Mouse (Mus musculus) embryonic facial prominence, embryonic 13.5 days (tissue): Measurements from ENCODE around the gene Fbxl7. TPM values are rescaled to one million over a fixed set of nuclear protein-coding genes. Genes with fewer than 3 reads are reported as not detected.

Experiments
- ATAC-seq: fragments of 200-750 bp; cut with Nextera tagmentation; 2 replicates; pipeline ENCODE4 v1.8.0; 2017; ENCODE audit warnings: low read depth; ENCODE audit not compliant: insufficient number of reproducible peaks, insufficient read depth, low FRiP score, low TSS enrichment
- H3K27ac ChIP-seq: fragments of 300-500 bp; sonication (generic); 2 replicates; pipeline ENCODE4 v1.5.1; 2015; ENCODE audit warnings: moderate library complexity, mild to moderate bottlenecking, inconsistent platforms
- H3K27me3 ChIP-seq: fragments of 300-500 bp; sonication (generic); 2 replicates; pipeline ENCODE4 v1.6.1; 2015; ENCODE audit warnings: mild to moderate bottlenecking, inconsistent platforms
- H3K36me3 ChIP-seq: fragments of 300-500 bp; sonication (generic); 2 replicates; pipeline ENCODE4 v1.6.1; 2015; ENCODE audit warnings: mild to moderate bottlenecking, inconsistent platforms
- H3K4me1 ChIP-seq: fragments of 300-500 bp; sonication (generic); 2 replicates; pipeline ENCODE4 v1.6.1; 2015; ENCODE audit warnings: inconsistent platforms
- H3K4me2 ChIP-seq: fragments of 300-500 bp; sonication (generic); 2 replicates; pipeline ENCODE4 v1.6.1; 2015; ENCODE audit warnings: moderate library complexity, mild to moderate bottlenecking, inconsistent platforms
- H3K4me3 ChIP-seq: fragments of 300-500 bp; sonication (generic); 2 replicates; pipeline ENCODE4 v1.5.1; 2015; ENCODE audit warnings: mild to moderate bottlenecking, inconsistent platforms
- H3K9ac ChIP-seq: fragments of 300-500 bp; sonication (generic); 2 replicates; pipeline ENCODE4 v1.6.1; 2015; ENCODE audit warnings: mild to moderate bottlenecking, inconsistent platforms
- H3K9me3 ChIP-seq: fragments of 300-500 bp; sonication (generic); 2 replicates; pipeline ENCODE4 v1.6.1; 2016; ENCODE audit warnings: inconsistent platforms
- WGBS: fragments of 180-500 bp; shearing (Covaris S2); methylation state at CpG from one replicate; pipeline ENCODE4 v1.1.7; 2015; ENCODE audit warnings: mixed read lengths; 5-methylcytosine and 5-hydroxymethylcytosine counted together
- polyA plus RNA-seq: library from polyadenylated mRNA; unstranded; fragments of >200 nt; fragmentation: Nextera tagmentation; extraction: Ambion mirVana; gene quantifications from 2 replicates; pipeline ENCODE4 v1.2.1, GENCODE M21; 2015

The Fbxl7 gene
- polyA plus RNA-seq, 1 experiment from 2014 or later, result 37.3 TPM

DNA sequence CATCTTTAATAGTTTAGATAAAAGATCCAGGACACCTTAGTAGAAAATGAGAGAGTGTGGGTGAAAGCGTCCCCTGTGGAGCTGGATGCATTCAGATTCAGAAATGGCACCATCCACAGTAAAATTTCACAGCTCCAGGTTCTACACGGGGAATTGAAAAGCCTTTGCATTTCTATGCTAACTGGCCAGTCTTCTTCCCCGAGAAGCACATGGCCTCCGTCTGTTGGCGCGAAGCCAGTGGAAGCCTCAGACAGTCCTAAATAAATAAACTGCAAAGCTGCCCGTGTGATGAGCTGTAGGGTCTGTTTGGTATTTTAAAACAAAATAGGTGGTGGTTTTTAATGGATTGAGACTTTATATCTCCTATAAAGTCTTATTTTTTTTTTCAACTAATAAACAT is 276.2 kb downstream of the Fbxl7 start:
- H3K27ac ChIP-seq, result no peak overlapping the region
- 44% methylated on average over 7 of the region's 7 CpGs for WGBS
- no peak for ATAC-seq
- no peak overlapping the region for H3K4me3 ChIP-seq
- no peak overlapping the region for H3K4me2 ChIP-seq
- no peaks in the 10 kb centered on the region for H3K27me3 ChIP-seq
- no peaks in the 10 kb centered on the region for H3K9me3 ChIP-seq
- no peak overlapping the region for H3K9ac ChIP-seq
- no peaks in the 10 kb centered on the region for H3K36me3 ChIP-seq
- H3K4me1 ChIP-seq, result peaks cover 21% of the 10 kb centered on the region

- no peak for ATAC-seq
- H3K4me3 ChIP-seq, result no peak overlapping the region
- H3K9me3 ChIP-seq, result no peaks in the 10 kb centered on the region
- H3K9ac ChIP-seq, result no peak overlapping the region
- no peak overlapping the region for H3K27ac ChIP-seq
- WGBS, result 85% methylated on average over 3 of the region's 3 CpGs
- no peaks in the 10 kb centered on the region for H3K36me3 ChIP-seq
- peaks cover 8% of the 10 kb centered on the region; the same call in 1 of the 2 replicates for H3K4me1 ChIP-seq
- H3K27me3 ChIP-seq, result no peaks in the 10 kb centered on the region
- no peak overlapping the region for H3K4me2 ChIP-seq
Observed at GRCm38 (mm10) chr15:26596239-26596638, 299.1 kb downstream of the Fbxl7 start.

- H3K4me2 ChIP-seq, result no peak overlapping the region
- no peak for ATAC-seq
Observed at GRCm38 (mm10) chr15:26579947-26580709, 315.3 kb downstream of the Fbxl7 start.

GRCm38 (mm10) chr15:26578500-26578899 is 316.9 kb downstream of the Fbxl7 start:
- H3K9ac ChIP-seq, result no peak overlapping the region
- no peak overlapping the region for H3K4me2 ChIP-seq
- ATAC-seq, result no peak
- no peaks in the 10 kb centered on the region for H3K9me3 ChIP-seq
- H3K36me3 ChIP-seq, result no peaks in the 10 kb centered on the region
- H3K4me1 ChIP-seq, result no peaks in the 10 kb centered on the region
- 87% methylated on average over 1 of the region's 1 CpGs for WGBS
- H3K4me3 ChIP-seq, result no peak overlapping the region
- H3K27ac ChIP-seq, result no peak overlapping the region
- no peaks in the 10 kb centered on the region for H3K27me3 ChIP-seq

More at GRCm38 (mm10) chr15:26579947-26580709, 315.3 kb downstream of the Fbxl7 start:
- Histone ChIP-seq H3K9ac (no peak overlapping the region), H3K4me1 (no peaks in the 10 kb centered on the region), H3K27ac (no peak overlapping the region), H3K4me3 (no peak overlapping the region), H3K9me3 (no peaks in the 10 kb centered on the region), H3K36me3 (no peaks in the 10 kb centered on the region), H3K27me3 (no peaks in the 10 kb centered on the region)
- WGBS, result 79% methylated on average over 8 of the region's 8 CpGs

DNA sequence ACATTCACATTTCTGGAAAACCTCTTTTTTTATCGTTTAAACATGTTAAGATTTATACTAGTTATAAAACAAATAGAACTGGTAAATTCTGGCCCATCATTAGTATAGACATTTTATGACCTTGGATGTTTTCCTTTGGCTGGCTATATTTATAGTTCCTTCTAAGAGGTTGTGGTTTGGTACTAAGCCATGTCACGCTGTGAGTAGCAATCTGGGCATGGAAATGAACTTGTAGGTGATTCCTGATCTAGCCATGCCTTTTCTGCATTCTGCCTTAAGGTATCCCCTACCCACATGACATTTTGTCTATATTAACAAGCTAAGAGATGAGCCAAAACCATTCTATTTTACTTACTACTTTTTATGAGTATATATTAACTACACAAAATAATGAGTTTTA is 329.3 kb downstream of the Fbxl7 start:
- Histone ChIP-seq H3K36me3 (no peaks in the 10 kb centered on the region), H3K9ac (no peak overlapping the region), H3K4me2 (no peak overlapping the region), H3K9me3 (no peaks in the 10 kb centered on the region), H3K27ac (no peak overlapping the region), H3K4me1 (no peaks in the 10 kb centered on the region), H3K27me3 (no peaks in the 10 kb centered on the region), H3K4me3 (no peak overlapping the region)
- ATAC-seq, result no peak
- 84% methylated on average over 2 of the region's 2 CpGs for WGBS

- Histone ChIP-seq H3K36me3 (peaks cover 17% of the 10 kb centered on the region), H3K27me3 (no peaks in the 10 kb centered on the region), H3K4me2 (no peak overlapping the region), H3K9ac (no peak overlapping the region), H3K4me3 (no peak overlapping the region), H3K4me1 (no peaks in the 10 kb centered on the region), H3K27ac (no peak overlapping the region), H3K9me3 (no peaks in the 10 kb centered on the region)
- ATAC-seq, result no peak
- 60% methylated on average over 10 of the region's 10 CpGs for WGBS
Observed at GRCm38 (mm10) chr15:26553620-26554019, 341.8 kb downstream of the Fbxl7 start.

GRCm38 (mm10) chr15:26533997-26534700 is 361.2 kb downstream of the Fbxl7 start:
- H3K4me1 ChIP-seq, result peaks cover 13% of the 10 kb centered on the region
- no peak for ATAC-seq

DNA sequence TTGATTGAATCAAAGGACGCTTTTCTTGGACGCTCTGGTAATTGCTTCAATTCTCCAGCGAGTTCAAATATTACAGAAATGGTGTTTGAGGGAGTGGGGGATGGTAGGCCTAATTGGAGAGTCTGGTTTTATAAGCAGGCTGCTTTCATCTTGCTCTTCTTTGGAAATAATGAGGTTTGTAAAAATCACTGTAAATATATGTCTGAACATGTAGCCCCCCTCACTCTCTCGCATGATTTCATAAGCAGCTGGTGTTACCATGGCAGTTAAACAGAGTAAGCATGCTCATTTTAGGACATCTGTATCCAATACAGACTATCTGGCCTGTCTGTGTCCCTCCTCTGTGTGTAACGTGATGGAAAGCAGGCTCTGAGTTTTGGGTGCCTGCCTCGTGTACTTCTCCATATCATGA is 376.2 kb downstream of the Fbxl7 start:
- Histone ChIP-seq H3K4me1 (peaks cover 11% of the 10 kb centered on the region), H3K27ac (no peak overlapping the region), H3K9ac (no peak overlapping the region), H3K4me2 (peak overlapping the region; percentile 0; the same call in 1 of the 2 replicates), H3K9me3 (no peaks in the 10 kb centered on the region), H3K27me3 (no peaks in the 10 kb centered on the region), H3K36me3 (no peaks in the 10 kb centered on the region), H3K4me3 (no peak overlapping the region)
- 16% methylated on average over 6 of the region's 6 CpGs for WGBS
- ATAC-seq, result peak; percentile 64; the same call in 1 of the 2 replicates

More at GRCm38 (mm10) chr15:26533997-26534700, 361.2 kb downstream of the Fbxl7 start:
- WGBS, result 57% methylated on average over 3 of the region's 3 CpGs
- H3K27ac ChIP-seq, result no peak overlapping the region
- H3K36me3 ChIP-seq, result no peaks in the 10 kb centered on the region
- H3K9ac ChIP-seq, result no peak overlapping the region
- H3K9me3 ChIP-seq, result no peaks in the 10 kb centered on the region
- H3K4me3 ChIP-seq, result no peak overlapping the region
- no peak overlapping the region for H3K4me2 ChIP-seq
- H3K27me3 ChIP-seq, result no peaks in the 10 kb centered on the region

DNA sequence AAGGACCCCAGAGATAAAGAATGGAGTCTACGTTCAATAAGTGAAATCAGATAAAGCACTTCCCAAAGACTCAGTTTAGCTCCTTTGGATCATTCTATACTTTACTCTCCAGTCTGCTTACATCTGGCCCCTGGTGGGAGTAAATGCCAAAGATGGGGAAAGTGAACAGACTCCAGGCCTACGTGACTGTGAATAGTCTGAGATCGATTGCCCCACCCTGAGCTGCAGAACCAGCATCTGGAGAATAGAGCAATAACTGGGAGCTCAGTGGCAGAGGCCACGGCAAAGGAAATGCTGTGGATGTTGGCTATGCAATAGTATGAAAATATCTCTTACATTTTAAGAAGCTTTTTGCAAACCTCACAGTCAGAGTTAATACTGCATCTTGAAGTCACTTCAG is 394.4 kb downstream of the Fbxl7 start:
- Histone ChIP-seq H3K27ac (no peak overlapping the region), H3K27me3 (no peaks in the 10 kb centered on the region), H3K36me3 (no peaks in the 10 kb centered on the region), H3K4me1 (no peaks in the 10 kb centered on the region), H3K9me3 (no peaks in the 10 kb centered on the region), H3K4me3 (no peak overlapping the region), H3K9ac (no peak overlapping the region), H3K4me2 (no peak overlapping the region)
- no peak for ATAC-seq
- WGBS, result 61% methylated on average over 4 of the region's 4 CpGs
